Mouse (Mus musculus) kidney, adult 10 weeks (tissue): ENCODE data around the gene Gtsf1. TPM values are rescaled to one million over a fixed set of nuclear protein-coding genes. Genes with fewer than 3 reads are reported as not detected.

Experiments
- polyA plus RNA-seq: library from polyadenylated mRNA; stranded (reverse); fragments of 350-450 nt; fragmentation: Illumina TruSeq; extraction: RNeasy Lipid Tissue Mini Kit (QIAGEN cat#74804); gene quantifications from one replicate; pipeline ENCODE4 v1.2.3, GENCODE M21; 2014; ENCODE audit warnings: low read depth, low replicate concordance

The Gtsf1 gene
- polyA plus RNA-seq = not detected

GRCm38 (mm10) chr15:103430241-103430640 lies at the start of gene Gtsf1:
Gene Gtsf1, minus strand, starts transcription at chr15:103430470.

GRCm38 (mm10) chr15:103453551-103454218 lies 23.4 kb upstream of the Gtsf1 start, which contains the start of gene Nckap1l:
Gene Nckap1l, plus strand, starts transcription at chr15:103453794.

GRCm38 (mm10) chr15:103448369-103448768 lies 18.1 kb upstream of the Gtsf1 start, which contains the start of gene Gtsf2:
Gene Gtsf2, minus strand, starts transcription at chr15:103448469.

GRCm38 (mm10) chr15:103366376-103367149 lies 63.7 kb downstream of the Gtsf1 start, which contains the start of gene Itga5:
Gene Itga5, minus strand, starts transcription at chr15:103366763.

Other genes with a start within 250 kb of the Gtsf1 start
- 113 TPM for gene Cbx5, start 190.7 kb downstream of the Gtsf1 start, polyA plus RNA-seq
- gene Hnrnpa1, start 190.0 kb downstream of the Gtsf1 start, polyA plus RNA-seq = 258 TPM
- gene Nfe2, start 172.1 kb downstream of the Gtsf1 start, polyA plus RNA-seq = not detected
- gene Copz1, start 157.8 kb downstream of the Gtsf1 start, polyA plus RNA-seq = 90.8 TPM
- not detected for gene Gpr84, start 119.9 kb downstream of the Gtsf1 start, polyA plus RNA-seq
- gene Zfp385a, start 90.4 kb downstream of the Gtsf1 start, polyA plus RNA-seq = not detected
- gene Itga5, start 63.7 kb downstream of the Gtsf1 start, polyA plus RNA-seq = 0.12 TPM
- gene Gtsf2, start 18.0 kb upstream of the Gtsf1 start, polyA plus RNA-seq = not detected
- 1.8 TPM for gene Nckap1l, start 23.3 kb upstream of the Gtsf1 start, polyA plus RNA-seq
- 0.20 TPM for gene Pde1b, start 72.6 kb upstream of the Gtsf1 start, polyA plus RNA-seq
- gene Ppp1r1a, start 107.5 kb upstream of the Gtsf1 start, polyA plus RNA-seq = 48.2 TPM
- gene Glycam1, start 134.6 kb upstream of the Gtsf1 start, polyA plus RNA-seq = not detected